Mouse (Mus musculus): Measurements from ENCODE around the gene Eml2.
A peak's percentile ranks its signal among the peaks of the same experiment; 100 is the strongest.

Gene Eml2

GRCm38 (mm10) chr7:19154796-19155195, 21.4 kb upstream of the Eml2 start:
- Histone ChIP-seq H3K27me3 (ENCODE audit: control insufficient read depth, insufficient read depth, low read length, poor library complexity, severe bottlenecking) (no peaks in the 10 kb centered on the region), H3K36me3 (ENCODE audit: control insufficient read depth, insufficient read depth, low read length, poor library complexity, severe bottlenecking) (no peaks in the 10 kb centered on the region; the same call in 1 of the 2 replicates)
- no peak for DNase-seq (ENCODE audit: low read depth, low spot score)

- Histone ChIP-seq H3K27me3 (ENCODE audit: control insufficient read depth, insufficient read depth, low read length, poor library complexity, severe bottlenecking) (no peaks in the 10 kb centered on the region), H3K36me3 (ENCODE audit: control insufficient read depth, insufficient read depth, low read length, poor library complexity, severe bottlenecking) (no peaks in the 10 kb centered on the region; the same call in 1 of the 2 replicates)
- DNase-seq (ENCODE audit: low read depth, low spot score), result no peak
Measured at GRCm38 (mm10) chr7:19155825-19156475, 20.3 kb upstream of the Eml2 start.

- DNase-seq (ENCODE audit: low read depth, low spot score), result peak; percentile 91
- H3K36me3 ChIP-seq (ENCODE audit: control insufficient read depth, insufficient read depth, low read length, poor library complexity, severe bottlenecking), result no peaks in the 10 kb centered on the region; the same call in 1 of the 2 replicates
- H3K27me3 ChIP-seq (ENCODE audit: control insufficient read depth, insufficient read depth, low read length, poor library complexity, severe bottlenecking), result no peaks in the 10 kb centered on the region
Measured at GRCm38 (mm10) chr7:19157160-19157800, 18.9 kb upstream of the Eml2 start.

GRCm38 (mm10) chr7:19158601-19159000, 17.6 kb upstream of the Eml2 start:
- no peaks in the 10 kb centered on the region; the same call in 1 of the 2 replicates for H3K36me3 ChIP-seq (ENCODE audit: control insufficient read depth, insufficient read depth, low read length, poor library complexity, severe bottlenecking)

DNA sequence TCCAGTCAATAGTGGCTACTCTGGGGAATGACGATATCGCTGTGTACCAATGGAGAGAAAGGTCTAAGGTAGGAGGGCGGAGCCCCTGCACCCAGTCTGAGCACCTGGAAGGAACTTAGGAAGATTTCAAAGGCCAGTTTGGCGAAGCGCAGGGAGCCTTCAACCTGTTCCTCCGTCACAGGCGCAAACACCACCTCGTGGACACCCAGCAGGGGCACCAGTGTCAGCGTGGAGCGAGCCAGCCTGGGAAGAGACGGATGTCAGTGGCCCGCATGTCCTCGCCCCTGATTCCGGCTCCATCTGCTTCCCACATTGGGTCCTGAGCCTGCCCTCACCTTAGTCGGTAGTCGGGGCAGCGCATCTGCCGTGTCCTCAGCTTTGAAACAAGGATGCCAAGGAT, 16.8 kb upstream of the Eml2 start:
- DNase-seq (ENCODE audit: low read depth, low spot score), result no peak
- Histone ChIP-seq H3K27me3 (ENCODE audit: control insufficient read depth, insufficient read depth, low read length, poor library complexity, severe bottlenecking) (no peaks in the 10 kb centered on the region; the same call in 1 of the 2 replicates), H3K36me3 (ENCODE audit: control insufficient read depth, insufficient read depth, low read length, poor library complexity, severe bottlenecking) (no peaks in the 10 kb centered on the region; the same call in 1 of the 2 replicates)

More at GRCm38 (mm10) chr7:19158601-19159000, 17.6 kb upstream of the Eml2 start:
- H3K27me3 ChIP-seq (ENCODE audit: control insufficient read depth, insufficient read depth, low read length, poor library complexity, severe bottlenecking), result no peaks in the 10 kb centered on the region
- DNase-seq (ENCODE audit: low read depth, low spot score), result no peak

DNA sequence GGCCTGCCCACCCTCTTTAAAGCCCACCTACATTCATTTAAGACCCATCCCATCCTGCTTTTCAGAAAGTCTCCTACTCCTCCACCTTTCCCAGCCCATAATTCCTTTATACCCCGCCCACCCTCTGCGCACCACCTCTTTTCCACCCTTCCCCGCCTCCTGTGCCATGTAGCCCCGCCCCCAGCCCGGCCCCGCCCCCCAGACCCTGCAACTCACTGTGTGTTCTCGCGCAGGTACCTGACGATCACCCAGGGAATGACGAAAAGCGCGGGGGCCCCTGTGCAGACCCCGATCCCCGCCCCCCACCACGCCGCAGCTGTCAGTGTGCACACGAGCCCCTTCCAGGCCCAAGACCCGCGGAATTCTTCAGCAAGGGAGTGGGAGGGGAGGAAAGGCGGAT, 16.1 kb upstream of the Eml2 start:
- H3K36me3 ChIP-seq (ENCODE audit: control insufficient read depth, insufficient read depth, low read length, poor library complexity, severe bottlenecking), result no peaks in the 10 kb centered on the region; the same call in 1 of the 2 replicates
- H3K27me3 ChIP-seq (ENCODE audit: control insufficient read depth, insufficient read depth, low read length, poor library complexity, severe bottlenecking), result no peaks in the 10 kb centered on the region; the same call in 1 of the 2 replicates
- DNase-seq (ENCODE audit: low read depth, low spot score), result no peak

GRCm38 (mm10) chr7:19162928-19163327, 13.3 kb upstream of the Eml2 start:
- Histone ChIP-seq H3K27me3 (ENCODE audit: control insufficient read depth, insufficient read depth, low read length, poor library complexity, severe bottlenecking) (no peaks in the 10 kb centered on the region; the same call in 1 of the 2 replicates), H3K36me3 (ENCODE audit: control insufficient read depth, insufficient read depth, low read length, poor library complexity, severe bottlenecking) (no peaks in the 10 kb centered on the region)
- DNase-seq (ENCODE audit: low read depth, low spot score), result no peak

DNA sequence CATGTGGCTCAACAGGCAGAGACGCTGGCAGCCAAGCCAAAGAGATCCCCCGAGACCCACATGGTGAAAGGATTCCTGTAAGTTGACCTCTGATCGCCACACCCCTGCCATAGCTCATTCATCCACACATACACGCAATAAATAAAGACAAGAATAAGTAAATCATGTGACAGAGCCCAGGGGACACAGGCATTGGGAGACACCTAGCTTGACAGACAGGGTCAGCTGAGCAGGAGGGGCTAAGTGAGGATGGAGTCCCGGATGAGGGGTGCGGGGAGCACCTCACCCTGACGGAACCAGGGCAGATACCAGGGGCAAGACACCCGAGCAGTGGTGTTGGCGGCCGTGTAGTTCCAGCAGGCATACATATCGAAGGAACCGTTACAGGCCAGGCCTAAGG, 12.5 kb upstream of the Eml2 start:
- no peak for DNase-seq (ENCODE audit: low read depth, low spot score)

GRCm38 (mm10) chr7:19164189-19164588, 12.0 kb upstream of the Eml2 start:
- no peak for DNase-seq (ENCODE audit: low read depth, low spot score)
- Histone ChIP-seq H3K27me3 (ENCODE audit: control insufficient read depth, insufficient read depth, low read length, poor library complexity, severe bottlenecking) (no peaks in the 10 kb centered on the region; the same call in 1 of the 2 replicates), H3K36me3 (ENCODE audit: control insufficient read depth, insufficient read depth, low read length, poor library complexity, severe bottlenecking) (no peaks in the 10 kb centered on the region)

More for the DNA sequence above, 12.5 kb upstream of the Eml2 start:
- H3K36me3 ChIP-seq (ENCODE audit: control insufficient read depth, insufficient read depth, low read length, poor library complexity, severe bottlenecking), result no peaks in the 10 kb centered on the region
- no peaks in the 10 kb centered on the region; the same call in 1 of the 2 replicates for H3K27me3 ChIP-seq (ENCODE audit: control insufficient read depth, insufficient read depth, low read length, poor library complexity, severe bottlenecking)

GRCm38 (mm10) chr7:19164978-19165377, 11.2 kb upstream of the Eml2 start:
- Histone ChIP-seq H3K27me3 (ENCODE audit: control insufficient read depth, insufficient read depth, low read length, poor library complexity, severe bottlenecking) (no peaks in the 10 kb centered on the region; the same call in 1 of the 2 replicates), H3K36me3 (ENCODE audit: control insufficient read depth, insufficient read depth, low read length, poor library complexity, severe bottlenecking) (no peaks in the 10 kb centered on the region)
- DNase-seq (ENCODE audit: low read depth, low spot score), result peak; percentile 64

DNA sequence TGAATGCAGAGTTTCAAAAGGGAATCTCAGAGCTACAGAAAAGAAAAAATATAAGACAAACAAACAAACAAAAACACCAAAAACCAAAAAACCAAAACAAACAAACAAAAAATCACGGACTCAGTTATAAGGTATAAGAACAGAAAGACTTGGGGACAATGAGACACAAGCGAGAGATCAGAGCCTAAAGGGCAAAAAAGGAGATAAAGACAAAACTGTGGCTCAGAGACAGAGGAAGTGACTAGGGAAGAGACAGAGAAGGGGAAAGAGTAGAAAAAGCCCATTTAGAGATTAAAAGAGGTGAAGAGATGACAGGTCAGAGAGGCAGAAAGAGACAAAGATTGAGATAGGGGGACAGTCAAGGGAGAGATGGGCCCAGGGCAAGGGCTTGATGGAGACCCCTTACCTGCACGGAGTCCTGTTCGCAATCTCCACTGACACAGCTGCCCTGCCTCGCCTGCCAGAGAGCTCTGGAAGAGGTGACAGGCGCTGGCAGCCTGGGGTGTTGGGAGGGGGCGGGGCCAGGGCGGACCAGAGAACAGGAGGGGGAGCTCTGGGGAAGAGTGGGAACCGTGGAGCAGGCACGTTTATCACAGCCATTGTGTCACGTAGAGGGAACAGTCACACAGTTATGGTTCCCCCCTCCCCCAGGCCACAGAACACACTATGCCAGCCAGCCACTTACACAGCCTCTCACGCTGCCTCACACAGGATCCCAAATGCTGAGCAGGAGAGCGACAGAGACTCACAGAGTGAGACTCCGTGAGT, 10.4 kb upstream of the Eml2 start, which contains the start of gene Gipr:
Gipr (minus strand) TSS at position 472 of the 768 bp plus-strand sequence.
- Histone ChIP-seq H3K27me3 (ENCODE audit: control insufficient read depth, insufficient read depth, low read length, poor library complexity, severe bottlenecking) (no peaks in the 10 kb centered on the region; the same call in 1 of the 2 replicates), H3K36me3 (ENCODE audit: control insufficient read depth, insufficient read depth, low read length, poor library complexity, severe bottlenecking) (no peaks in the 10 kb centered on the region)
- no peak for DNase-seq (ENCODE audit: low read depth, low spot score)

DNA sequence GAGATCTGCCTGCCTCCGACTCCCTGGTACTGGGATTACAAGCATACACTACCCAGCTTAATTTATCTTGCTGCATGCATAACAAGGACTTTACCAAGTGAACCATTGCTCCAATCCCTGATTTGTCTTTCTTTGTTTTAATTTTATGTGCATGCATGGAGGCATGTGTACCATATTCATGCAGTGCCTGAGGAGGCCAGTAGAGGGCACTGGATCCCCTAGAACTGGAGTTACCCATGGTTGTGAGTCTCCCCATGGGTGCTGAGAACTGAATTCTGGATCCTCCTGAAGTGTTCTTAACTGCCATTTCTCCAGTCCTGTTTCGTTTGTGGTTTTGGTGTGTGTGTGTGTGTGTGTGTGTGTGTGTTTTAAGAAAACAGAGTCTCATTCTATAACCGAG, 9.2 kb upstream of the Eml2 start:
- DNase-seq (ENCODE audit: low read depth, low spot score), result no peak
- Histone ChIP-seq H3K27me3 (ENCODE audit: control insufficient read depth, insufficient read depth, low read length, poor library complexity, severe bottlenecking) (no peaks in the 10 kb centered on the region; the same call in none of the 2 replicates), H3K36me3 (ENCODE audit: control insufficient read depth, insufficient read depth, low read length, poor library complexity, severe bottlenecking) (no peaks in the 10 kb centered on the region)

DNA sequence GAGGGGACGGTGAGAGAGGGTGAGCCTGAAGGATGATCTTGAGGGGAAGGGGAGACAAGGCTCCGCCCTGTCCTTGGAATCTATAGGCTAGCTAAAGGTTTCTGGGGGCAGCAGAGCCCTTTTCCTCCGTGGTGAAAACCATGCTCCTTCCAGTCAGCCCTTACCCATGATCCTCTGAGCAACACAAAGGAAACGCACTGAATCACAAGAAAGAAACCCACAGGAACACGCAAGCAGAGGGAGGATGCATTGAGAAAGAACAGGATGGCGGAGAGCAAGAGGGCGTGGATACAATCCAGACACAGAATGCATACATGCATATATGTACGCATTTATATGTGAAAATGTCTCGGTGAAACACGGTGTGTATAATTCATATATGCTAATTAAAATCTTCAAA, 6.7 kb upstream of the Eml2 start:
- no peaks in the 10 kb centered on the region for H3K36me3 ChIP-seq (ENCODE audit: control insufficient read depth, insufficient read depth, low read length, poor library complexity, severe bottlenecking)
- no peak for DNase-seq (ENCODE audit: low read depth, low spot score)
- no peaks in the 10 kb centered on the region; the same call in 1 of the 2 replicates for H3K27me3 ChIP-seq (ENCODE audit: control insufficient read depth, insufficient read depth, low read length, poor library complexity, severe bottlenecking)

DNA sequence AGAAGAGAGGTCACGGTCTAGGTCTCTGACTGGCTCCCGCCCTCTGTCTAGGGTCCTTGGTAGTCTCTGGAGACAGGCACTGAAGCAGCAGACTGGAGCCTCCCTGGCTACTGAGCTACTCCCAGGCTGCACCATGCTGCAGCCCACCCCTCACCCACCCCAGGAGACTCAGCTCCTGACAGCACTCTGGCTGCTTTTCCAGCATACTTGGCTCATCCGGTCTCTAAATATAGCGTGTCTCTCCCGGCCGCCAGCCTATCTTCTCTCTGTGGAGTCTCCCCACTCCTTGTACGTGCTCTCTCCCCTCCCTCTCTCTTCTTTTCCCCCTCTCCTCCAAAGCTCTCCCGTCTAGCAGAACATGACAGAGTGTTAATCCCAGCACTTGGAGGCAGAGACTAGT, 6.1 kb upstream of the Eml2 start:
- no peak for DNase-seq (ENCODE audit: low read depth, low spot score)
- no peaks in the 10 kb centered on the region for H3K36me3 ChIP-seq (ENCODE audit: control insufficient read depth, insufficient read depth, low read length, poor library complexity, severe bottlenecking)

More for the DNA sequence above, 6.1 kb upstream of the Eml2 start:
- no peaks in the 10 kb centered on the region; the same call in 1 of the 2 replicates for H3K27me3 ChIP-seq (ENCODE audit: control insufficient read depth, insufficient read depth, low read length, poor library complexity, severe bottlenecking)
